In genomic region chr9:116041787-116042186, GRCm38 (mm10) we compare ENCODE assay signal across 8 mouse cellular contexts.
DNase-seq lines count a peak whose midpoint lies in the region; ATAC-seq and TF ChIP-seq lines count a peak whose summit lies in the region.

No protein-coding gene starts in this region.

- H3K4me2 ChIP-seq in heart, postnatal 0 days (ENCODE audit: low read depth, low read length) = no peak overlapping the region

- TF ChIP-seq CTCF in heart, postnatal 0 days (IDR thresholded peaks at IDR 0.05; ENCODE audit: low read depth) = peak; percentile 92

- no peak overlapping the region for H3K9ac ChIP-seq in heart, postnatal 0 days (replicated peaks; ENCODE audit: low read depth, low read length)

- H3K36me3 ChIP-seq in embryonic facial prominence, embryonic 10.5 days (replicated peaks) = no peaks in the 10 kb centered on the region
- no peaks in the 10 kb centered on the region for H3K36me3 ChIP-seq in heart, postnatal 0 days (replicated peaks; ENCODE audit: control insufficient read depth, insufficient read depth, low read length)

- no peaks in the 10 kb centered on the region for H3K27me3 ChIP-seq in embryonic facial prominence, embryonic 10.5 days (replicated peaks; ENCODE audit: low read depth, poor library complexity, severe bottlenecking)
- no peaks in the 10 kb centered on the region for H3K27me3 ChIP-seq in heart, postnatal 0 days (ENCODE audit: control insufficient read depth, insufficient read depth, low read length)

- 27% methylated on average over 3 of the region's 3 CpGs for WGBS in embryonic facial prominence, embryonic 10.5 days
- WGBS in heart, postnatal 0 days = 17% methylated on average over 3 of the region's 3 CpGs

- H3K27ac ChIP-seq in embryonic facial prominence, embryonic 10.5 days (replicated peaks) = no peak overlapping the region
- no peak overlapping the region for H3K27ac ChIP-seq in heart, postnatal 0 days (ENCODE audit: low read depth)

- no peak overlapping the region for H3K4me3 ChIP-seq in embryonic facial prominence, embryonic 10.5 days
- no peak overlapping the region for H3K4me3 ChIP-seq in heart, postnatal 0 days (ENCODE audit: low read depth, low read length)

- ATAC-seq in heart, postnatal 0 days (ENCODE audit: insufficient read depth, low read depth) = no peak
- ATAC-seq in megakaryocyte progenitor cell, adult 5-6 weeks (replicated peaks; ENCODE audit: poor library complexity) = peak; percentile 83

- DNase-seq in CD4-positive helper T cell, adult 2 months (ENCODE audit: low read depth, low spot score) = peak; percentile 61
- DNase-seq in adrenal gland, adult 8-10 months = peak; percentile 57
- DNase-seq in embryonic facial prominence, embryonic 10.5 days (ENCODE audit: low spot score) = peak; percentile 82
- DNase-seq in heart, postnatal 0 days (ENCODE audit: low spot score) = peak; percentile 37
- DNase-seq in layer of hippocampus, postnatal 25 days (ENCODE audit: extremely low spot score in 1 of 2, low spot score in 1 of 2) = peak; percentile 95 to 99
- peak; percentile 86 for DNase-seq in right cerebral cortex, postnatal 25 days
- DNase-seq in urinary bladder, postnatal 36 days (ENCODE audit: low spot score in 2 of 2) = peak; percentile 66 to 75

- TF ChIP-seq EP300 in heart, postnatal 0 days (IDR thresholded peaks at IDR 0.05; ENCODE audit: low read depth) = no peak

- H3K4me1 ChIP-seq in embryonic facial prominence, embryonic 10.5 days = no peaks in the 10 kb centered on the region
- no peaks in the 10 kb centered on the region for H3K4me1 ChIP-seq in heart, postnatal 0 days (ENCODE audit: control insufficient read depth, insufficient read depth)

- H3K9me3 ChIP-seq in embryonic facial prominence, embryonic 10.5 days = no peaks in the 10 kb centered on the region
- H3K9me3 ChIP-seq in heart, postnatal 0 days (replicated peaks; ENCODE audit: control insufficient read depth, low read length) = no peaks in the 10 kb centered on the region

Comparison
In these comparisons a context has a peak if more than half of its experiments do, and no peak if none do; other contexts are left out.
1. DNase-seq: peak in every context shown above with its lines; median percentile 97 in layer of hippocampus, postnatal 25 days; 86 in right cerebral cortex, postnatal 25 days; 82 in embryonic facial prominence, embryonic 10.5 days; 70 in urinary bladder, postnatal 36 days; 61 in CD4-positive helper T cell, adult 2 months; 57 in adrenal gland, adult 8-10 months; 37 in heart, postnatal 0 days.